Mouse (Mus musculus): Measurements from ENCODE around the gene Cnr2. TPM values are rescaled to one million over a fixed set of nuclear protein-coding genes. Genes with fewer than 3 reads are reported as not detected.
A peak's percentile ranks its signal among the peaks of the same experiment; 100 is the strongest.

Gene Cnr2
- polyA plus RNA-seq, 1 experiment from 2014 or later, result 0.19 TPM

DNA sequence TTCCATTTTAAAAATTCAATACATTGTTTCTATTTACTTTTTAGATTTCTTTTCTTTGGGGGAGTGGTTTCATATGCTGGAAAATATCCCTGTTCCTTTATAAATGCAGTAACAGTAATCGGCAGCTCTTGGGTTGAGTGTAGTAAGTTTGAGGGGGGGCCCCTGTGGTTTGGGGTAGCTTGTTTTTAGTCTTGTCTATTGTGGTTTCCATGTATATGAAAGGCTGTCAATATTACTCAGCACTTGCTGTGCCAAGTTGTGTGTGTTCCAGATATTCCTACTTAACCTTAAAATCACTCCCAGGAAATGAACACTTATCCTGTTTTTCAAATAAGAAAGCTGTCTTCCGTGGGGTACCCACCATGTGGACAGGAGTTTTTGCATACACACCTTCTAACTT lies 26.2 kb upstream of the Cnr2 start:
- Histone ChIP-seq H3K4me1 (peaks cover 15% of the 10 kb centered on the region), H3K4me2 (replicated peaks) (no peak overlapping the region), H3K9me3 (no peaks in the 10 kb centered on the region), H3K9ac (no peak overlapping the region), H3K4me3 (no peak overlapping the region), H3K27me3 (no peaks in the 10 kb centered on the region), H3K27ac (no peak overlapping the region), H3K36me3 (peaks cover 15% of the 10 kb centered on the region)
- 60% methylated on average over 2 of the region's 2 CpGs for WGBS
- no peak for ATAC-seq (ENCODE audit: insufficient number of reproducible peaks, insufficient read depth, low FRiP score, low TSS enrichment)

DNA sequence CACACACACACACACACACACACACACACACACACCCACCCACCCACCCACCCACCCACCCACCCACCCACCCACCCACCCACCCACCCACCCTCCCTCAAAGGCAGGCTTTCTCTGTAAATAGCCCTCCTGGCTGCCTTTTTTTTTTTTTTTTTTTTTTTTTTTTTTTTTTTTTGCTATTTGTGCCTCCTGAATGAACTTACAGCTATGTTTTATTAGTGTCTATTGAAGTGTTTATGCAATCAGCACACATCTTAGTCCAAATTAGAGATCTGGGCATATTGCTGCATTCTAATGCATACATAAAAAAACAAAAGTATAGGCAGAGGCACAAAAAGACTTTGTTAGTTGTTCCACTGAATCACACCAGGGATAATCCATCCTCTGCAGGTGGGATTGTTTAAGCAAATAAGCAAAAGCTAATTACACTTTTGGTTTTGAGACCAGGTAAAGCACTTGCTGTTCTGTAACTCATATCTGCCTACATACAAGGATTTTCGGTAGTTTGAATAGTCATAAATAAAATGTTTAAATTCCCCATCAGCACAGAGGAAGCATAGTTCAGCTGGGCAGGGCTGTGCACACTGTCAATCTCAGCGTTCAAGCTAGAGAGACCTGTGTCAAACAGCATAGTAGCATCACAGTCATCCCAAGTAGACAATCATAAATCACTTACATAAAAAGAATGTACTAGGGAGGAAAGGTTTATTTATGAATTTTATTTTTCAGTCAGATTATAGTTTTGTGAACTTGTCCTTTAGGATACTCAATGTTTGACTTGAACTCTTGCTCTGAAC lies 24.8 kb upstream of the Cnr2 start:
- no peak overlapping the region for H3K27ac ChIP-seq
- H3K4me2 ChIP-seq (replicated peaks), result peak overlapping the region; percentile 30
- peak overlapping the region; percentile 14; the same call in 1 of the 2 replicates for H3K4me3 ChIP-seq
- no peak for ATAC-seq (ENCODE audit: insufficient number of reproducible peaks, insufficient read depth, low FRiP score, low TSS enrichment)
- no peak overlapping the region for H3K9ac ChIP-seq
- H3K27me3 ChIP-seq, result no peaks in the 10 kb centered on the region
- H3K36me3 ChIP-seq, result peaks cover 15% of the 10 kb centered on the region
- no peaks in the 10 kb centered on the region for H3K9me3 ChIP-seq
- 39% methylated on average over 2 of the region's 2 CpGs for WGBS
- H3K4me1 ChIP-seq, result peaks cover 28% of the 10 kb centered on the region

DNA sequence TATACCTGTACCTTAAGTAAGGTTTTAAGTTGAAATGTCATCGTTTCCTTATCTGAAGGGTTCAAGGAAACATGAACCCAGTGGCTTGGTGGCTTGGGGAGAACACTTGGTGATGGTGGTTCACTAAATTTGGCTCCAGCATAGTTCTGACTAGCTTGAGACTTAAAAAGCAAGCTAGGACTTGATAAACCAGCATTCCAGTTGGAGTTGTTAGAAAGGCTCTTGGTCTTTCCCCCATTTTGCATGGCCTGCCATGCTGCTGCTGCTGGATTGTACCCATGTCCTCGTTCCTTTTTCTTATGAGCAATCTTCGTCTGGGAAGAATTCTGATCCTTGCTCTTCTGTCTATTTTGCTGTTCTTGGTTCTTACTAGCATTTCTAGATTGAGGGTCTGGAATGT lies 23.2 kb upstream of the Cnr2 start:
- 0 out of 2 replicates have a peak overlapping the region, but pooled peaks have one; percentile 100 for H3K27ac ChIP-seq
- H3K4me1 ChIP-seq, result peaks cover 42% of the 10 kb centered on the region
- ATAC-seq (ENCODE audit: insufficient number of reproducible peaks, insufficient read depth, low FRiP score, low TSS enrichment), result no peak
- no peaks in the 10 kb centered on the region for H3K27me3 ChIP-seq
- H3K9me3 ChIP-seq, result no peaks in the 10 kb centered on the region
- H3K4me3 ChIP-seq, result peak overlapping the region; percentile 74
- 47% methylated on average over 3 of the region's 3 CpGs for whole genome bisulfite sequencing
- H3K9ac ChIP-seq, result peak overlapping the region; percentile 91; the same call in 1 of the 2 replicates
- H3K36me3 ChIP-seq, result peaks cover 10% of the 10 kb centered on the region
- H3K4me2 ChIP-seq (replicated peaks), result peak overlapping the region; percentile 75

DNA sequence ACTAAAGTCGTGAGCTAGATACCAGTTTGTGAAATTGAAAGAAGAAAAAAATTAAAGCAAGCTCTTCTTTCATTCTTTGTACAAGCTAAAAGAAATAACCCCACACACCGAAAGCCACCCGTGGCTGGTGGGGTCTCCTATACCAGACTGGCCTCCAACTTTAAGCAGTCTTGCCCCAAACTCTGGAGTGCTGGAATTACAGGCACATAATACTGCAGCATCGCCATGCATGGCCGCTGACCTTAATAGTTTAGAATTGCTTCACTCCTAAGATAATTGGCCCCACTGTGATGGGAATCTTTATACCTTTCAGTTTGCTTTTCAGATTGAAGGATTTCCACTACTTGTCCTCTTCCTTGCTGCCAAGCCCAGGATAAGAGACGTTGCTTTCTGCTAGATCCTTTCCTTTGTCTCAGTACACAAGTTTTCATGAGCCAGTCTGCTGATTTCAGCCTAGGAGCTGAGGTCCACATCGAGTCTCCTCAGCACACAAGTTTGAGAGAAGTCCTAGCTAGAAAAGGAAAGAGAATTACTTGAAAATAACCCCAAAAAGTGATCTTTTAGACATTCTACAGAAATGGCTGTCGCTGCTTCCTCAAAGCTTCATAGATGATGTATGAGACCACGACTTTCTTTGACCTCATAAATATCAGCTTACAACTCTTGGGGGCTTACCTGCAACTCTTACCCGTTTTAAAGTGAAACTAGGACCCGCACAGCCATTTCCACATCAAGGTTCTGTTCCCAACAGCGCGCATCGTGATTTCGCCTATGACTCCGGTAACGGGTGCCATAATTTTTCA lies 22.4 kb upstream of the Cnr2 start:
- Histone ChIP-seq H3K27me3 (no peaks in the 10 kb centered on the region), H3K9ac (peak overlapping the region; percentile 91), H3K4me1 (peaks cover 45% of the 10 kb centered on the region), H3K36me3 (peaks cover 10% of the 10 kb centered on the region), H3K4me2 (replicated peaks) (peak overlapping the region; percentile 75), H3K4me3 (peak overlapping the region; percentile 74), H3K27ac (peak overlapping the region; percentile 100), H3K9me3 (no peaks in the 10 kb centered on the region)
- 8% methylated on average over 17 of the region's 17 CpGs for WGBS
- no peak for ATAC-seq (ENCODE audit: insufficient number of reproducible peaks, insufficient read depth, low FRiP score, low TSS enrichment)

DNA sequence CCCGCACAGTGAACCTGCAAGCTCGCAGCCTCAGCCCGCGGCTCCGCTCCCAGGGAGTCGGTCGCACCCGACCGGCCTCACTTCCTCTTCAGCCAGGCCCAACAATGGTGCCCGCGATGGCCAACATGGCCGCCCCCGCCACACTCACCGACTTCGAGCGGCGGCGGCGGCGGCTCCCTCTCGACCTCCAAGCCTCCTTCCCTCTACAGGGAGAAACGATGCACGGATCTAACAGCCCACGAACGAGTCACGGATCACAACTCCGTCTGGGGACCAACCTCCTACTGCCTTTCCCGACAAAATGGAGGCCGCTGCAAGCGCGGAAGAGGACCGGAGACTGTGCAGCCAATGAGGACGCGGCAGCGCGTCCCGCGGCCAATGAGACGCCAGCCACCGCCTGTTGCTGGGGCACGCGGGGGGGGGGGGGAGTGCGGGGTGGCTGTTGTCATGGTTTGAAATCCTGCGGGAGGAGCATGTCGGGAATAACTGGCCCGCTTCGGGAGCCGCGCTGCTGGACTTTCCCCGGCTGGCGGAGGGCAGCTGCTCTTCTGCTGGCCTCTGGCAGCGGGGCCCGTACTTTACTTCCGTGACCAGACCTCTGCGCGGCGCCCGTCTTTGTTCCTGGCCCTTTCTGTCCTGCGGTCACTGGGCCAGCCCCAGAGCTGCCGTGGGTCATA lies 21.5 kb upstream of the Cnr2 start, which contains the start of gene Pnrc2:
Gene Pnrc2 (minus strand): TSS at position 325 of the 677 bp plus-strand sequence.
- H3K27ac ChIP-seq, result peak within 1 kb of the TSS; percentile 100
- peaks cover 10% of the 10 kb centered on the region for H3K36me3 ChIP-seq
- under 1% methylated on average over 59 of the region's 60 CpGs for whole genome bisulfite sequencing
- no peaks in the 10 kb centered on the region for H3K9me3 ChIP-seq
- peak within 1 kb of the TSS; percentile 91 for H3K9ac ChIP-seq
- no peaks in the 10 kb centered on the region for H3K27me3 ChIP-seq
- ATAC-seq (ENCODE audit: insufficient number of reproducible peaks, insufficient read depth, low FRiP score, low TSS enrichment), result peak; percentile 93
- peak within 1 kb of the TSS; percentile 75 for H3K4me2 ChIP-seq (replicated peaks)
- peak within 1 kb of the TSS; percentile 74 for H3K4me3 ChIP-seq
- H3K4me1 ChIP-seq, result peaks cover 46% of the 10 kb centered on the region

DNA sequence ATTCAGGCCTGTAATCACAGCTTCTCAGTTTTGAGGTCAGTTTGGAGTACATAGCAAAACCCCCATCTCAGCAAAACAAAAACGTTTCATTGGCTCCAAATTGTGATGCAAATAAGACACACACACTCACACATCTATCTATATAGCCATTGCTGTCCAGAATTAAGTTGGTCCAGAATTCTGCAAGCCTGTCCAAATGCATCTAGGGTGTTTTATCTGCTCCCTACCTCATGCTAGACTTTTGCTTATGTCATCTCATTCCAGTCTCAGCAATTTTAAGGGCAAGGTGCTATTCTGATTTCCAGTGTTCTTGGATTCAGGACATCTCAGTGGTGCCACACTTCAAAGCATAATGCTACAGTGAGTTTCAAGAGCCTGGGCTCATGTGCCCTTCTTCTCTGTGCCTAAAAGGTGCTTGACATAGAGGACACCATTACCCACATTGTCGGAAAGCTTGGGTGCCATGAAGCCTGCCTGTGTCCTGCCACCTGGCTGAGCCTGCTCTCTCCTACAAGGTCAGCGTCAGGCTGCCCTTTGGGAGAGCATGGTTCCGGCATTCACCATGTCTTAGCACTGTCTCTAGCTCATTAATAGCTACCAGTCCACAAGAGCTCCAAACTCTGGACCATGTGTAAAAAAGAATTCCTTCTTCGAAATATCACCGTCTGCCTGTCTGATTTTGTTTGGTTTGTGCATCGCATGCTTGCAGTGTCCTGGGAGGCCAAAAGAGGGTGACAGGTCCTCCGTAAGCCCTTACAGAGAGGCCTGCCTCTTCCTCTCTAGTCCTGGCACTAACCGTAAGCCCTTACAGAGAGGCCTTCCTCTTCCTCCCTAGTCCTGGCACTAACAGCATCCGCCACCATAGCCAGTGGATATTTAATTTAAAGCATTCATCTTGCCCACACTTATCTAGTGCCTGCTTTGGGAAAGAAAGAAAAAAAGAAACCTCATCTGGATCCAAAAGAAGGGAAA lies 20.3 kb upstream of the Cnr2 start:
- no peak for ATAC-seq (ENCODE audit: insufficient number of reproducible peaks, insufficient read depth, low FRiP score, low TSS enrichment)
- Histone ChIP-seq H3K4me3 (peak overlapping the region; percentile 74), H3K4me2 (replicated peaks) (peak overlapping the region; percentile 75; the same call in 1 of the 2 replicates)

DNA sequence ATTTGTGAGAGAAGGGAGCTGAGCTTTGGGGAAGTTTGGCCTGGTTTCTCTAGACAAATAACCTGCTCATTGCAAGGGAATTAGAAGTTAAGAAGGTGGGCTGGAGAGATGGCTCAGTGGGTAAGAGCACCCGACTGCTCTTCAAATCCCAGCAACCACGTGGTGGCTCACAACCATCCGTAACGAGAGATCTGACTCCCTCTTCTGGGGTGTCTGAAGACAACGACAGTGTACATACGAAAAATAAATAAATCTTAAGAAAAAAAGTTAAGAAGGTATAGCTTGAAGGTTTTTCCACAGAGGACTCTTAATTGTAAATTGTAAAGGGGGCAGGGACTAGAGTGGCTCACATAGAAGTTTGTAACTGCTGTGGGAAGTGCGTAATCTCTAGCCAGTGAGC lies 19.6 kb upstream of the Cnr2 start:
- peaks cover 43% of the 10 kb centered on the region for H3K4me1 ChIP-seq
- peak overlapping the region; percentile 46; the same call in 1 of the 2 replicates for H3K4me2 ChIP-seq (replicated peaks)
- peaks cover 8% of the 10 kb centered on the region for H3K36me3 ChIP-seq
- no peaks in the 10 kb centered on the region for H3K27me3 ChIP-seq
- 35% methylated on average over 7 of the region's 7 CpGs for WGBS
- H3K4me3 ChIP-seq, result no peak overlapping the region
- no peak overlapping the region for H3K9ac ChIP-seq
- H3K27ac ChIP-seq, result peak overlapping the region; percentile 70; the same call in 1 of the 2 replicates
- ATAC-seq (ENCODE audit: insufficient number of reproducible peaks, insufficient read depth, low FRiP score, low TSS enrichment), result no peak
- H3K9me3 ChIP-seq, result no peaks in the 10 kb centered on the region

More for the DNA sequence above, 20.3 kb upstream of the Cnr2 start:
- peaks cover 10% of the 10 kb centered on the region for H3K36me3 ChIP-seq
- H3K9ac ChIP-seq, result 0 out of 2 replicates have a peak overlapping the region, but pooled peaks have one; percentile 91
- 85% methylated on average over 10 of the region's 10 CpGs for WGBS
- no peaks in the 10 kb centered on the region for H3K9me3 ChIP-seq
- peak overlapping the region; percentile 100 for H3K27ac ChIP-seq
- no peaks in the 10 kb centered on the region for H3K27me3 ChIP-seq
- peaks cover 46% of the 10 kb centered on the region for H3K4me1 ChIP-seq

DNA sequence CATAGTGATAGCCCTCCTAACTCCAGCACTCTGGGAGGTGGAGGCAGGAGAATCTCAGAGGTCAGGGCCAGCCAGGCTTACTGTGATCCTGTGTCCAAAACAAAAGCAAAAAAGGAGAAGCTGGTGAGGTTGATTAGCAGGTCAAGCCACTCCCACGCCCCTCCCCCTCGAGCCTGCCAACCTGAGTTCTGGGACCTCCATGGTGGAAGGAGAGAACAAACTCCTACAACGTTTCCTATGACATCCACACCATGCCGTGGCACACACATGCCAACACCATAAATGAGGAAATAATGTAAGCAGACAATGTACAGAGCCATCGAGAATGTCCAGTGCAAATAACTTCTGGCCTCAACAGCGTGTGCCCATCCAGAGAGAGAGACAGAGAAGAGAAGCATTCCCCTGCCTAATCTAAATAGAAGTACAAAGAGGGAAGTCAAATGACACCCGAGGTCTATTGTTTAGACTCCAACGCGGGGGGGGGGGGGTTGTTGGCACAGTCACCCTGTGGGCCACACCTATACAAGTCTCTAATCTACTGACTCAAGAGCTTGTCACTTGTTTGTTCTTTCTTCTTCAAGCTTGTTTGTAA lies 19.1 kb upstream of the Cnr2 start:
- no peaks in the 10 kb centered on the region for H3K9me3 ChIP-seq
- no peaks in the 10 kb centered on the region for H3K27me3 ChIP-seq
- H3K27ac ChIP-seq, result peak overlapping the region; percentile 70; the same call in 1 of the 2 replicates
- peaks cover 7% of the 10 kb centered on the region for H3K36me3 ChIP-seq
- 7% methylated on average over 9 of the region's 9 CpGs for WGBS
- ATAC-seq (ENCODE audit: insufficient number of reproducible peaks, insufficient read depth, low FRiP score, low TSS enrichment), result no peak
- H3K9ac ChIP-seq, result peak overlapping the region; percentile 24; the same call in 1 of the 2 replicates
- H3K4me2 ChIP-seq (replicated peaks), result peak overlapping the region; percentile 46
- H3K4me1 ChIP-seq, result peaks cover 42% of the 10 kb centered on the region
- peak overlapping the region; percentile 25 for H3K4me3 ChIP-seq

DNA sequence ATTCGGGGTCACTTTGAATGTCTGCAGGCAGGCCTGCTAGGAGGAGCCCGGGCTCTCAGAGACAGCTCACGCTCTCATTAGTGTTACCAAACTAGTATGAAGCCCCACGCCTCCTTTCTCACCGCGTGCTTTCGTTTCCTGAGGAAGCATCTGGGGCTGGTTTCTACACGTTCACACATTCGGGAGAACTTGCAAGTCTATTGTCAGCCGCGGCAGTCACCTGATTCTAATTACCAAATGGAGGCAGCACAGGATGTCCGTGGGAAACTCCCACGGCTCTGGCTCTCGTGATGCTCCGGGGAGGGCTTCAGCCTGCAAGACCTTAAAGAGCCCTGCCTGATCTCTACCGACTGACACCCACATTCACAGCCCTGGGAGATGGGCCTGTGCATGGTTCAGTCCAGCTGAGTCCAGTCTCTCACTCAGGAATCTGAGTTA lies 18.6 kb upstream of the Cnr2 start:
- ATAC-seq (ENCODE audit: insufficient number of reproducible peaks, insufficient read depth, low FRiP score, low TSS enrichment), result no peak
- WGBS, result 2% methylated on average over 16 of the region's 16 CpGs
- peak overlapping the region; percentile 70 for H3K27ac ChIP-seq
- H3K9ac ChIP-seq, result peak overlapping the region; percentile 24
- H3K4me3 ChIP-seq, result peak overlapping the region; percentile 25
- peaks cover 39% of the 10 kb centered on the region for H3K4me1 ChIP-seq
- no peaks in the 10 kb centered on the region for H3K9me3 ChIP-seq
- H3K4me2 ChIP-seq (replicated peaks), result peak overlapping the region; percentile 46
- peaks cover 4% of the 10 kb centered on the region; the same call in 1 of the 2 replicates for H3K36me3 ChIP-seq
- no peaks in the 10 kb centered on the region for H3K27me3 ChIP-seq

DNA sequence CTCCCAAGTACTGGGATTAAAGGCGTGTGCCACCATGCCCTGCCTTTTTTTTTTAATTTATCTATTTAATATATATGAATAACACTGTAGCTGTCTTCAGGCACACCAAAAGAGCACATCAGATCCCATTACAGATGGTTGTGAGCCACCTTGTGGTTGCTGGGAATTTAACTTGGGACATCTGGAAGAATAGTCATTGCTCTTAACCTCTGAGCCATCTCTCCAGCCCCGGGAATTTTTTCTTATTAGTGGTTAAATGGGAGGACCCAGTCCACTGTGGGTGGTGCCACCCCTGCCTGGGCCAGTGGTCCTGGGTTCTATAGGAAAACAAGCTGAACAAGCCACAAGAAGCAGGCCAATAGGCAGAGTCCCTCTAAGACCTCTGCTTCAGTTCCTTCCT lies 17.5 kb upstream of the Cnr2 start:
- Histone ChIP-seq H3K27me3 (no peaks in the 10 kb centered on the region), H3K27ac (no peak overlapping the region), H3K9me3 (no peaks in the 10 kb centered on the region), H3K4me3 (no peak overlapping the region), H3K4me1 (peaks cover 31% of the 10 kb centered on the region), H3K4me2 (replicated peaks) (no peak overlapping the region), H3K36me3 (no peaks in the 10 kb centered on the region), H3K9ac (no peak overlapping the region)
- 59% methylated on average over 2 of the region's 2 CpGs for WGBS
- no peak for ATAC-seq (ENCODE audit: insufficient number of reproducible peaks, insufficient read depth, low FRiP score, low TSS enrichment)

All from embryonic facial prominence, embryonic 12.5 days (tissue).